Mouse (Mus musculus): ENCODE measurements at regions not wholly inside any gene's neighbourhood (a gene's known extent, or its start where the extent isn't known, plus 50 kb on each side); places are given as distances from the start of the nearest gene placed in this dataset.
A peak's percentile ranks its signal among the peaks of the same experiment; 100 is the strongest.
"Not testable (repeated sequence)": the region's sequence is repeated elsewhere in the genome, so short reads cannot be mapped to it uniquely, and the experiment has no call there.

DNA sequence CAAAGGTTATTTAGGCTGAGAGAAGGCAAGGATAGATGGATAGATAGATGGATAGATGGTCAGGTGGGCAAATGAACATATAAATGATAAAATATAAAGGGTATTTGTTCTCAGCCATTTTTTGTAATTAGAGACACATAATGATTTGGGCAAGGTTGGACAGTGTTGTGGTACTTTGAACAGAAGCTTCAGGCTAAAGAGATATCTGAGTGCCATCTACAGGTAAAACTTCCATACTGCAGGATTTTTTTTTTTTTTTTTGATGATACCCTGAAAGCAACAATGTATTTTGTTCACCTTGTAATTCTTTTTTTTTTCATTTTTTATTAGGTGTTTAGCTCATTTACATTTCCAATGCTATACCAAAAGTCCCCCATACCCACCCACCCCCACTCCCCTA lies 110.1 kb upstream of the Trabd2b start:
- no peak for DNase-seq (ENCODE audit: extremely low spot score in 1 of 2, low spot score in 2 of 2)
- intact Hi-C loops (cut with DNase I): no loop called here

DNA sequence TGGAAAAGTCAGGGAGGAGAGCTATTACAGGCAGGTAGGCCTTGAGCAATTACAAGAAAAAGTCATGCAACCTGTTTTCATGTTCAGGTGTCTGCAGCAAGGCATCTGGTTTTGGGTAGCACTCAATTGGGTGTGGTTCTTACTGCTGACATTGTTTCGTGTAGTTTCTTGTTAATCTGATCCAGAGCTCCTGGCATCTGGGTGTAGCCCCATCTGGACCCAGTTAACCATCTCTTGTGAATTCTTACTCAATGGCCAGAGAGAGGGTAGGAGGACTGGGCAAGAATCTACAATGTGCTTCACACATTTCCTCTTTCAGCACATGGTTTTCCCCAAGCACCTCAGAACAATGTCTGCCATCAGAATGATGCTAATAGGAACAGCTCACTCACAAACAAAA lies 108.0 kb upstream of the Trabd2b start:
- intact Hi-C loops (cut with DNase I); DNase-seq (ENCODE audit: extremely low spot score in 1 of 2, low spot score in 2 of 2): not testable (repeated sequence)

- peak in 1 of 2 experiments; percentile 52 for DNase-seq (ENCODE audit: extremely low spot score in 1 of 2, low spot score in 2 of 2)
- intact Hi-C loops (cut with DNase I): loop anchor here (5.0 kb wide), 1 partner anchor 337 kb away; no protein-coding TSS in a partner anchor
Measured at GRCm38 (mm10) chr4:114300390-114301012, 106.0 kb upstream of the Trabd2b start.

DNA sequence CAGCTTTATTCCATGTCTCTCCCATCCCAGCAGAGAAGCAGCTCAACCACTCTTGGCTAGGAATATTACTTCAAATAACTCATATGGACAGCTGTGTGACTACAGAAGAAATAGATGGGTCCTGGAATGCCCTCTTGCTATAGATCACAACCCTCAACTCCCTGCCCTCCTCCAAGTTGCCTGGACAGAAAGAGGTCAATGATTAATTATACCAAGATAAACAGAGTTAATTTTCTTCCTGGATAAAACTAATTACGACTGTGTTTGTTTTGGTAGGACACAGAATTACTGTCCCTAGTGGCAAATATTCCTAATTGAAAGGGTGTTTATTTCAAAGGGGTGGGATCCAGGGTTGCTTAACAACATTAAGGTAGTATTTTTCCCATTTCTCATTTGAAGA lies 101.9 kb upstream of the Trabd2b start:
- DNase-seq (ENCODE audit: extremely low spot score in 1 of 2, low spot score in 2 of 2): no peak
- intact Hi-C loops (cut with DNase I): loop anchor here (5.0 kb wide), 1 partner anchor 333 kb away; no protein-coding TSS in a partner anchor

- no peak for DNase-seq (ENCODE audit: extremely low spot score in 1 of 2, low spot score in 2 of 2)
- intact Hi-C loops (cut with DNase I): no loop called here
Measured at GRCm38 (mm10) chr4:114307491-114307890, 99.0 kb upstream of the Trabd2b start.

GRCm38 (mm10) chr4:114308518-114308917 lies 98.0 kb upstream of the Trabd2b start:
- no peak for DNase-seq (ENCODE audit: extremely low spot score in 1 of 2, low spot score in 2 of 2)
- intact Hi-C loops (cut with DNase I): no loop called here

DNA sequence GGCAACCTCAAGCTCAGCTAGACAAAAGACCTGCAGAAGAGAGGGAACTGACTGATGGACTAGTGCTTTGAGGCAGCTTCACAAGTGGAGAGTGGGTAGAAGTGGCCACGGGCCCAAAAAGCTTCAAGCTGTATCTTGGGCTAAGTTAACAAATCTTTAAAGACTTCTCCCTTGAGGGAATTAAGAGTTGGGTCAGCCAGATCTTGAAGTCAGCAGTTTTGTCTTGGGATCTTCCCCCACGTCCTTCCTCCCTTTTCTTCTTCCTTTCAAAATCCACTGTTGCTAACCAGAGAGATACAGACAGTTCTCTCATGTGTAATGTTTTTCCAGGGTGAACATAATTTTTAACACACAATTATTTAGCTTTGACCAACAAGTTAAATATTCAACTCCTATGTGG lies 91.5 kb upstream of the Trabd2b start:
- no peak for DNase-seq (ENCODE audit: extremely low spot score in 1 of 2, low spot score in 2 of 2)
- intact Hi-C loops (cut with DNase I): no loop called here

DNA sequence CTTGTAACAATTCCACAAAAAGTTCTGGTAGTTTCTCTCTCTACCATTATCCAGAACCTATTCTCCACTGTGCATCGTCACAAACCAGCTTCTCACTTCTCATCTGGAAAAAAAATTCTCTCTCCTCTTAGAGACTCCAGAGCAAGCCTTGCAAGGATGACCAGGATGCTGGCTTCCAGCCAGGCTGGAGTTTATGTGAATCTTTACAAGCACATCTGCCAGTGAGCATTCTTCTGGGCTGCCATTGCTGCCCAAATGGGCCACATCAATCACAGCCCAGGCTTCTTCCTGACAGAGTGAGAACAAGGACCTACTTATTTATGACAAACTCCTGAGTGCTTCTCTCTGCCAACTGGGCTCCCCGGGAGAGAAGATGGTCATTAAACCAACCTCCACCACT lies 91.0 kb upstream of the Trabd2b start:
- peak in 1 of 2 experiments; percentile 31 for DNase-seq (ENCODE audit: extremely low spot score in 1 of 2, low spot score in 2 of 2)
- intact Hi-C loops (cut with DNase I): no loop called here

GRCm38 (mm10) chr4:114317076-114317475 lies 89.4 kb upstream of the Trabd2b start:
- intact Hi-C loops (cut with DNase I): no loop called here
- no peak for DNase-seq (ENCODE audit: extremely low spot score in 1 of 2, low spot score in 2 of 2)

DNA sequence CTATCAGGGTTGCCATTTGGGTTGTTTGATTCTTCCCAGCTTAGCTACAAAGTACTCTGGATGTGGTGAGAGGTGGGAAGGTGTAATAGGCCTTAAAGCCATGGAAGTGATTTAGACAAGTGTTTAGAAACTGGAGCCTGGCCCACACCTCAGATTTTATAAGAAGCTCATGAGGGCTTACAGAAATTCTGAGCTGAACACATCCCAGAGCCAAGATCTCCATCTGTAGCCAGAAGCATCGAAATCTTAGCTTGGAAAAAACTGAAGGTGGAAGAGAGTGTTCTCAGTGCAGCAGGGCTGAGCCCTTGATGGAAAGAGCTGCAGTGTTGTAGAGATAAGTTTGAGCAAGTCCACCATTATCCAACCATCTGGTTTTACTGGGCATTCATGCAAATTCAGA lies 86.4 kb upstream of the Trabd2b start:
- intact Hi-C loops (cut with DNase I): no loop called here

DNA sequence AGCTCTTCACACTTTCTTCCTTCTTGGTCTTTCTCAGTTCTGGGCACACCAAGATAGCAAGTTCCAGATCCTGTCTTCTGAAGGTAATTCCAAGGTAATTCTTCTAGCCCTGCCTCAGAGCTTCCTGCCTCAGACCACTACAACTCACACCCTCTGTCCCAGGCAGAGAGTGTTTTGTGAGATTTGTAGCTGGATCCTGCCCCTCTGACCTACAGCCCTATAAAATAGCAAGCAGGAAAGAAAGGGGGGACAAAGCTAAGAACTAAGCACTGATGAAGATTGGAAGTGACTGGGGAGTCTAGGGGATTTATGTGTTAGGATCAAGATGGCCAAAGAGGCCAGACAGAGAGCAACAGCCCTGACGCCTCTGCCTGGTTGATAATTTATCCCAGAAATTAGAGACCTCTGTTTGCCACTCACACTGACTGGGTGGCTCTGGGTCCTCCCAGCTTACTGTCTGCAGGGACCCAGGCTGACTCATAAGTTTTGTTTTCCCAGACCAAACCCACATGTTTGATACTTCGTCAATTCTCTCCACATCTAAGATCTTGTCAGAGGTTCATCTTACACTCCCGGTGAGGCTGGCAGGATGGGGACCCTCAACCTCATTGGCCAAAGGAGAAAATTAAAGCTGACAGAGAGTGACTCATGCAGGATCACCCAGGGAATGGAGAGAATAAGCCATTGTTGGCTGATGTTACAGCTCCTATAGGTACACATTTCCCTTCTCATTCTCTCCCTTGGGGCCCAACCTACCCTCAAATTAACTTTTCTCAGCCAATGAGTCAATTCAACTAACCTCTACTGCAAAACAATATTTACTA lies 84.8 kb upstream of the Trabd2b start:
- DNase-seq (ENCODE audit: extremely low spot score in 1 of 2, low spot score in 2 of 2): no peak
- intact Hi-C loops (cut with DNase I): no loop called here

More for the DNA sequence above, 86.4 kb upstream of the Trabd2b start:
- DNase-seq (ENCODE audit: extremely low spot score in 1 of 2, low spot score in 2 of 2): no peak

GRCm38 (mm10) chr4:114329978-114330377 lies 76.5 kb upstream of the Trabd2b start:
- intact Hi-C loops (cut with DNase I): no loop called here
- no peak for DNase-seq (ENCODE audit: extremely low spot score in 1 of 2, low spot score in 2 of 2)

DNA sequence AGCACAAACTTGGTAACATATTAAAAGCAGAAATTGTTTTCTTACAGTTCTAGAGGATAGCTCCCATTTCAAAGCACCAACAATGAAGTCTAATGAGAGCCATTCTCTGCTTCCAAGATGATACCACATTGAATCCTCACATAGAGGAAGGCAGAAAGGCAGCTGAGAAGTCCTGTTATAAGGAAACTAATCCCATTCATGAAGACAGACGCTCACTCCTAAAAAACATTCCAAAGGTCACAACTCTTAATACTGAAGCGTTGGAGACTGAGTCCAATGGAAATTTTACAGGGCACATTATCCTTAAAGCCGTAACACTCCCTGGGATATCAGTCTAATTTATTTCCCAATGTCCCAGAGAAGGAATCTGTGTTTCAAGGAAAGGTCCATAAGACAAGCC lies 75.4 kb upstream of the Trabd2b start:
- intact Hi-C loops (cut with DNase I): no loop called here
- DNase-seq (ENCODE audit: extremely low spot score in 1 of 2, low spot score in 2 of 2): no peak

DNA sequence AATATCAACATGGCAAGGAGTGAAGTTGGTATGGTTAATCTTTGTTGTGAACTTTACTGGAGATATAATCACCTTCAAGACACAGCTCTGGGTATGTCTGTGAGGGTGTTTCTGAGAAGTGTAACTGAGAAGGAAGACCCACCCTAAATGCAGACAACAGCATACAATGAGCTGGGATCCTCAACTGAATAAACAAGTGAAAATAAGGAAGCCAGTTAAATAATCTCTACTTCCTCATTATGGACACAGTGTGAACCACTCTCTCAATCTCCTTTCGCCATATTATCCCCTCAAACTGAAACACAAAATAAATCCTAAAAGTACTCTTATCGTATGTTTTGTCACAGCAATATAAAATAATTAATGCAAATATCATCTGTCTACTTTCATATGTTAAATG lies 71.7 kb upstream of the Trabd2b start:
- no peak for DNase-seq (ENCODE audit: extremely low spot score in 1 of 2, low spot score in 2 of 2)
- intact Hi-C loops (cut with DNase I): no loop called here

- intact Hi-C loops (cut with DNase I): no loop called here
- DNase-seq (ENCODE audit: extremely low spot score in 1 of 2, low spot score in 2 of 2): peak in 1 of 2 experiments; percentile 23
Measured at GRCm38 (mm10) chr4:114336029-114336746, 70.3 kb upstream of the Trabd2b start.

DNA sequence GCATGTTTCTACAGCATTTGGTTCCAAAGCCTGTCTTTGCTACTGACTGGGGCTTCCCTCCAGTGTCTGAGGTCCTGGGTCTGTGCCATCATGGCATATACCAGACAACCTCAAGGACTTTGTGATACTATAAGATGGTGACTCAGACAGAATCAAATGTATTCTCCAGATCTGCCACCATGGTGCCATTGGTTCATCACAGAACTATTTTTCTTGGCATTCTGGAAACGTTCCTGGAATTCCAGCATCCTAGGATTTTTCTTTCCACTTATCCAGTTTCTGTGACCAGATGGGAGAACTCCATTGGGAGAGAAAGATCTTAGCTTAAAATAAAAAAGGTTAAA lies 69.8 kb upstream of the Trabd2b start:
- no peak for DNase-seq (ENCODE audit: extremely low spot score in 1 of 2, low spot score in 2 of 2)
- intact Hi-C loops (cut with DNase I): no loop called here

DNA sequence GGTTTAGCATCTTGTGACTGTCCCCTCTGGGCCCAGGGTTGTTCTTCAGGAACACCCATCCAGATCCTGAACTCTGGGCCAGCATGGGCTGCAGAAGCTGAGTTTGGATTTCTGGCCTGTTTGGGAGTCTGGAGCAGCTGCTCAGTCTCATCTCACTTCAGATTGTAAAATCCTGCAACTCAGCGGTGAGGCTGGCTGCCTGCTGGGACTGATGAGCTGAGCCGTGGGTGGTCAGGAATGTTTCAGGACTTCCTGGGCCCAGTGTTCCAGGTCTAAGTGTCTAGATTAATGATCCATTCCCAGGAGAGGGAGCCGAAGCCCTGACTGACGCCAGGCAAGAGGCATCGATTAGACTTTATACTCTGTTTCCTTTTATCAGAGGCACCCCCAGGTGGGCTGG lies 66.7 kb upstream of the Trabd2b start:
- no peak for DNase-seq (ENCODE audit: extremely low spot score in 1 of 2, low spot score in 2 of 2)
- intact Hi-C loops (cut with DNase I): no loop called here

DNA sequence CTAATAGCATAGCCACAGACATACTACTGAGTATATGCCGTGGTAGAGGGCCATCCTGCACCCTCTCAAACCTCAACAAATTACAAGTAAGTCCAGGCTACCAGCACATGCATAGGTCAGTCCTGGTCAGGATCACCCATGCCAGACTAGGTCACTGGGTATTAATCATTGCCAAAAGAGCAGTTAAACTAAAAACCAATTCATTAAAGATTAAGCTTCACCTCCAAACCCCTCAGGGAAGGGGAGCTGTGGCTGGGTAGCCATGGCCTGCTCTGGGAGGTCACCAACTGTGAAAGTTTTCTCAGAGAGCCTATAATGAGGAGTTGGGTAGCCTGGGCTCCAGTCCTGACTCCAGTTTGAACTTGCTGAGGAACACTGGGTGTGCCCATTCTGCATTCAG lies 61.4 kb upstream of the Trabd2b start:
- no peak for DNase-seq (ENCODE audit: extremely low spot score in 1 of 2, low spot score in 2 of 2)
- intact Hi-C loops (cut with DNase I): loop anchor here (5.0 kb wide), 2 partner anchors 57 to 292 kb away; no protein-coding TSS in a partner anchor

DNA sequence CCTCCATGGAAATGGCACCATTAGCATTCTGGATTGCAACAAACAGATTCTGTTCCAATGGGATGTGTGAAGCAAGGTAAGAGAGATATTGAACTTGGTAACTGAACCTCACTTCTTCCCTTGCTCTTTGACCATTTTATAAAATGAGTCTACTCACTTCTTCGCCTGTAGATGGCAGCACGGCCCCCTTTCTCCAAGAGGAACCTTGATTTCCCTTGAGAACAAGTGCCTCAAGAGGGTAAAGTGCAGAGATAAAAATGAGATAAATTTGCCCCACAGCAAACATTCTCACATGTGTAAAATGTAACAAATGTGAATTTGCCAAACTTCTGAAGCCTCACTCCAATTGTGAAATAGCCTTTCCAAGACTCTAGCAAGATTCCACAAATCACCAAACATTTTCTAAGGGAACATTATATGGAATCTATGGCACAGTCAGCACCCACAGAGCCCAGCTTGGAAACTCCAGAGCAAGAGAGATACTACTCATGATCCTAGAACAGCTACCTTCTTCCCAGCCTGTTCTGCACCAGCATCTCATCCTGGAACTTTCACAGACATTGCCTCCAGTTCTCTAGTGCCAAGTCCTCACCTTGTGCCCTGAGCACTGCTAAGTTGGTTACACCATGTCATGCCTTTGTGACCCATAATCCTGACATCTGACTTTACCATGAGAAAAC lies 60.3 kb upstream of the Trabd2b start:
- peak; percentile 21 to 52 for DNase-seq (ENCODE audit: extremely low spot score in 1 of 2, low spot score in 2 of 2)
- intact Hi-C loops (cut with DNase I): loop anchor here (5.0 kb wide), 2 partner anchors 56 to 291 kb away; no protein-coding TSS in a partner anchor

Data from left cerebral cortex, postnatal 10 days (tissue).